Mouse (Mus musculus): ENCODE measurements around the gene Smug1. TPM values are rescaled to one million over a fixed set of nuclear protein-coding genes. Genes with fewer than 3 reads are reported as not detected.

The Smug1 gene
- polyA plus RNA-seq (2012; rRNA removed) (18.6 and 22.4 TPM in 2 replicates), polyA plus RNA-seq (2014; fragmentation: Nextera tagmentation; extraction: Ambion mirVana) (18.2 and 18.9 TPM in 2 replicates)

- TF ChIP-seq POLR2A (IDR thresholded peaks at IDR 0.05; ENCODE audit: borderline replicate concordance, extremely low read depth, insufficient read depth, insufficient read length) = no peak
- Histone ChIP-seq H3K9ac (ENCODE audit: low read depth, low read length, severe bottlenecking) (no peak within 1 kb of the TSS), H3K4me1 (ENCODE audit: control insufficient read depth, insufficient read depth, low read length) (peaks cover 18% of the 10 kb centered on the region), H3K4me3 (replicated peaks; ENCODE audit: low read length) (no peak within 1 kb of the TSS), H3K9me3 (ENCODE audit: control insufficient read depth, low read length) (no peaks in the 10 kb centered on the region), H3K27ac (replicated peaks; ENCODE audit: low read depth, low read length) (no peak within 1 kb of the TSS), H3K36me3 (ENCODE audit: control insufficient read depth, insufficient read depth, low read length) (no peaks in the 10 kb centered on the region), H3K4me2 (replicated peaks; ENCODE audit: low read depth, low read length, severe bottlenecking) (no peak within 1 kb of the TSS), H3K27me3 (ENCODE audit: control insufficient read depth, insufficient read depth, low read length) (peaks cover 66% of the 10 kb centered on the region)
- DNase-seq (ENCODE audit: low spot score) = no peak
- no peak for ATAC-seq (ENCODE audit: low FRiP score, low read depth)
- 28% methylated on average over 6 of the region's 6 CpGs for WGBS
These were observed at the start of gene Smug1 for GRCm38 (mm10) chr15:103167042-103167615. Gene Smug1 (minus strand): TSS chr15:103167092.

- no peak overlapping the region for H3K9ac ChIP-seq (ENCODE audit: low read depth, low read length, severe bottlenecking)
- H3K4me3 ChIP-seq (replicated peaks; ENCODE audit: low read length) = no peak overlapping the region
- no peak for ATAC-seq (ENCODE audit: low FRiP score, low read depth)
These were observed 49.2 kb upstream of the Smug1 start for GRCm38 (mm10) chr15:103216052-103216451.

GRCm38 (mm10) chr15:103214971-103215907 lies 48.3 kb upstream of the Smug1 start:
- WGBS = 0% methylated on average over 15 of the region's 15 CpGs
- Histone ChIP-seq H3K4me1 (ENCODE audit: control insufficient read depth, insufficient read depth, low read length) (peaks cover 12% of the 10 kb centered on the region), H3K9ac (ENCODE audit: low read depth, low read length, severe bottlenecking) (peak overlapping the region; percentile 51), H3K4me3 (replicated peaks; ENCODE audit: low read length) (peak overlapping the region; percentile 41), H3K27me3 (ENCODE audit: control insufficient read depth, insufficient read depth, low read length) (no peaks in the 10 kb centered on the region), H3K27ac (replicated peaks; ENCODE audit: low read depth, low read length) (peak overlapping the region; percentile 87), H3K4me2 (replicated peaks; ENCODE audit: low read depth, low read length, severe bottlenecking) (peak overlapping the region; percentile 53), H3K36me3 (ENCODE audit: control insufficient read depth, insufficient read depth, low read length) (peaks cover 26% of the 10 kb centered on the region), H3K9me3 (ENCODE audit: control insufficient read depth, low read length) (no peaks in the 10 kb centered on the region)
- DNase-seq (ENCODE audit: low spot score) (peak; percentile 97), ATAC-seq (ENCODE audit: low FRiP score, low read depth) (peak; percentile 97)
- TF ChIP-seq POLR2A (IDR thresholded peaks at IDR 0.05; ENCODE audit: borderline replicate concordance, extremely low read depth, insufficient read depth, insufficient read length) = 0 out of 2 replicates have a peak, but pooled peaks have one; percentile 41

More at GRCm38 (mm10) chr15:103216052-103216451, 49.2 kb upstream of the Smug1 start:
- H3K27ac ChIP-seq (replicated peaks; ENCODE audit: low read depth, low read length) = peak overlapping the region; percentile 87
- peak overlapping the region; percentile 53 for H3K4me2 ChIP-seq (replicated peaks; ENCODE audit: low read depth, low read length, severe bottlenecking)
- no peak for DNase-seq (ENCODE audit: low spot score)
- no peak for TF ChIP-seq POLR2A (IDR thresholded peaks at IDR 0.05; ENCODE audit: borderline replicate concordance, extremely low read depth, insufficient read depth, insufficient read length)
- peaks cover 17% of the 10 kb centered on the region for H3K4me1 ChIP-seq (ENCODE audit: control insufficient read depth, insufficient read depth, low read length)
- 25% methylated on average over 2 of the region's 2 CpGs for WGBS
- peaks cover 19% of the 10 kb centered on the region for H3K36me3 ChIP-seq (ENCODE audit: control insufficient read depth, insufficient read depth, low read length)
- no peaks in the 10 kb centered on the region for H3K27me3 ChIP-seq (ENCODE audit: control insufficient read depth, insufficient read depth, low read length)
- H3K9me3 ChIP-seq (ENCODE audit: control insufficient read depth, low read length) = no peaks in the 10 kb centered on the region

GRCm38 (mm10) chr15:103214149-103214548 lies 47.3 kb upstream of the Smug1 start:
- H3K4me3 ChIP-seq (replicated peaks; ENCODE audit: low read length) = peak overlapping the region; percentile 29
- TF ChIP-seq POLR2A (IDR thresholded peaks at IDR 0.05; ENCODE audit: borderline replicate concordance, extremely low read depth, insufficient read depth, insufficient read length) = no peak
- ATAC-seq (ENCODE audit: low FRiP score, low read depth) (no peak), DNase-seq (ENCODE audit: low spot score) (peak; percentile 21)
- H3K36me3 ChIP-seq (ENCODE audit: control insufficient read depth, insufficient read depth, low read length) = peaks cover 37% of the 10 kb centered on the region
- peak overlapping the region; percentile 68 for H3K27ac ChIP-seq (replicated peaks; ENCODE audit: low read depth, low read length)
- H3K9me3 ChIP-seq (ENCODE audit: control insufficient read depth, low read length) = no peaks in the 10 kb centered on the region
- 23% methylated on average over 2 of the region's 2 CpGs for WGBS
- 0 out of 2 replicates have a peak overlapping the region, but pooled peaks have one; percentile 34 for H3K9ac ChIP-seq (ENCODE audit: low read depth, low read length, severe bottlenecking)
- H3K4me2 ChIP-seq (replicated peaks; ENCODE audit: low read depth, low read length, severe bottlenecking) = peak overlapping the region; percentile 51
- H3K4me1 ChIP-seq (ENCODE audit: control insufficient read depth, insufficient read depth, low read length) = peaks cover 12% of the 10 kb centered on the region
- H3K27me3 ChIP-seq (ENCODE audit: control insufficient read depth, insufficient read depth, low read length) = no peaks in the 10 kb centered on the region

GRCm38 (mm10) chr15:103205156-103205555 lies 38.3 kb upstream of the Smug1 start:
- WGBS = 55% methylated on average over 2 of the region's 2 CpGs
- Histone ChIP-seq H3K4me3 (replicated peaks; ENCODE audit: low read length) (no peak overlapping the region), H3K36me3 (ENCODE audit: control insufficient read depth, insufficient read depth, low read length) (peaks cover 78% of the 10 kb centered on the region), H3K9ac (ENCODE audit: low read depth, low read length, severe bottlenecking) (no peak overlapping the region), H3K27me3 (ENCODE audit: control insufficient read depth, insufficient read depth, low read length) (no peaks in the 10 kb centered on the region), H3K4me2 (replicated peaks; ENCODE audit: low read depth, low read length, severe bottlenecking) (no peak overlapping the region), H3K9me3 (ENCODE audit: control insufficient read depth, low read length) (no peaks in the 10 kb centered on the region), H3K4me1 (ENCODE audit: control insufficient read depth, insufficient read depth, low read length) (no peaks in the 10 kb centered on the region), H3K27ac (replicated peaks; ENCODE audit: low read depth, low read length) (no peak overlapping the region)
- ATAC-seq (ENCODE audit: low FRiP score, low read depth) (no peak), DNase-seq (ENCODE audit: low spot score) (no peak)
- TF ChIP-seq POLR2A (IDR thresholded peaks at IDR 0.05; ENCODE audit: borderline replicate concordance, extremely low read depth, insufficient read depth, insufficient read length) = no peak

All from limb, embryonic 14.5 days (tissue).